Mouse (Mus musculus): Measurements from ENCODE around the gene Camta1.

- TF ChIP-seq POLR2A (IDR thresholded peaks at IDR 0.05; ENCODE audit: low read depth, low read length): no peak
- TF ChIP-seq CTCF (conservative IDR thresholded peaks at IDR 0.05; ENCODE audit: insufficient read depth, insufficient read length, low read depth, low read length): peak; percentile 70
Observed at GRCm38 (mm10) chr4:151610266-151610665, 251.4 kb downstream of the Camta1 start.
